Mouse (Mus musculus) liver, embryonic 16.5 days (tissue): ENCODE measurements around the gene Nop14. TPM values are rescaled to one million over a fixed set of nuclear protein-coding genes. Genes with fewer than 3 reads are reported as not detected.

ENCODE experiments used
- ATAC-seq: fragments of 200-750 bp; cut with Nextera tagmentation; 2 replicates; pipeline ENCODE4 v1.8.0; 2017; ENCODE audit warnings: low read depth, mild to moderate bottlenecking, moderate number of reproducible peaks, moderate library complexity
- H3K27ac ChIP-seq: fragments of 300-500 bp; sonication (generic); 2 replicates; pipeline ENCODE4 v1.5.1; 2014; ENCODE audit warnings: mild to moderate bottlenecking, low read length
- H3K27me3 ChIP-seq: fragments of 300-500 bp; sonication (generic); 2 replicates; pipeline ENCODE4 v1.6.1; 2014; ENCODE audit warnings: low read depth, low read length, mixed read lengths; ENCODE audit not compliant: control insufficient read depth, insufficient read depth
- H3K36me3 ChIP-seq: fragments of 300-500 bp; sonication (generic); 2 replicates; pipeline ENCODE4 v1.6.1; 2014; ENCODE audit warnings: mild to moderate bottlenecking; ENCODE audit not compliant: control insufficient read depth, insufficient read depth
- H3K4me1 ChIP-seq: fragments of 300-500 bp; sonication (generic); 2 replicates; pipeline ENCODE4 v1.6.1; 2014; ENCODE audit warnings: low read depth, low read length, mixed read lengths; ENCODE audit not compliant: control insufficient read depth
- H3K4me2 ChIP-seq: fragments of 300-500 bp; sonication (generic); 2 replicates; pipeline ENCODE4 v1.6.1; 2014; ENCODE audit warnings: low read depth, low read length, mixed read lengths
- H3K4me3 ChIP-seq: fragments of 300-500 bp; sonication (generic); 2 replicates; pipeline ENCODE4 v1.5.1; 2014; ENCODE audit warnings: low read depth, mild to moderate bottlenecking, low read length
- H3K9ac ChIP-seq: fragments of 300-500 bp; sonication (generic); 2 replicates; pipeline ENCODE4 v1.6.1; 2014; ENCODE audit warnings: low read depth, low read length
- H3K9me3 ChIP-seq: fragments of 300-500 bp; sonication (generic); replicated peaks from 2 replicates; pipeline ENCODE4 v1.6.1; 2016; ENCODE audit warnings: low read length; ENCODE audit not compliant: control insufficient read depth
- WGBS: fragments of 180-500 bp; shearing (Covaris S2); extraction: QIAGEN DNeasy Blood & Tissue Kit; methylation state at CpG from one replicate; pipeline ENCODE4 v1.1.7; 2014; ENCODE audit not compliant: insufficient replicate concordance; 5-methylcytosine and 5-hydroxymethylcytosine counted together
- polyA plus RNA-seq: library from polyadenylated mRNA; unstranded; fragments of >200 nt; fragmentation: Nextera tagmentation; extraction: Ambion mirVana; gene quantifications from 2 replicates; pipeline ENCODE4 v1.2.1, GENCODE M21; 2015

Gene Nop14
- polyA plus RNA-seq, 1 experiment from 2014 or later = 9.3 TPM

GRCm38 (mm10) chr5:34660591-34661130 is 713 bp upstream of the Nop14 start:
- H3K9ac ChIP-seq = peak overlapping the region; percentile 87
- no peaks in the 10 kb centered on the region for H3K27me3 ChIP-seq
- no peak for ATAC-seq
- H3K27ac ChIP-seq = peak overlapping the region; percentile 96
- H3K9me3 ChIP-seq = no peaks in the 10 kb centered on the region
- WGBS = under 1% methylated on average over 57 of the region's 57 CpGs
- peaks cover 5% of the 10 kb centered on the region; the same call in 1 of the 2 replicates for H3K36me3 ChIP-seq
- H3K4me2 ChIP-seq = peak overlapping the region; percentile 92
- H3K4me3 ChIP-seq = peak overlapping the region; percentile 87
- H3K4me1 ChIP-seq = peaks cover 12% of the 10 kb centered on the region

GRCm38 (mm10) chr5:34657556-34657955 is 2.4 kb downstream of the Nop14 start:
- 82% methylated on average over 8 of the region's 8 CpGs for WGBS
- Histone ChIP-seq H3K4me2 (no peak overlapping the region), H3K36me3 (peaks cover 12% of the 10 kb centered on the region), H3K9me3 (no peaks in the 10 kb centered on the region), H3K4me1 (peaks cover 17% of the 10 kb centered on the region), H3K4me3 (no peak overlapping the region), H3K27ac (no peak overlapping the region), H3K9ac (no peak overlapping the region), H3K27me3 (no peaks in the 10 kb centered on the region)
- ATAC-seq = no peak

- no peaks in the 10 kb centered on the region for H3K9me3 ChIP-seq
- 81% methylated on average over 9 of the region's 9 CpGs for WGBS
- ATAC-seq = no peak
- H3K27me3 ChIP-seq = no peaks in the 10 kb centered on the region
- peaks cover 24% of the 10 kb centered on the region for H3K36me3 ChIP-seq
- no peak overlapping the region for H3K27ac ChIP-seq
- H3K4me2 ChIP-seq = no peak overlapping the region
- no peak overlapping the region for H3K9ac ChIP-seq
- H3K4me1 ChIP-seq = peaks cover 11% of the 10 kb centered on the region
- no peak overlapping the region for H3K4me3 ChIP-seq
Observed at GRCm38 (mm10) chr5:34654881-34655280, 5.1 kb downstream of the Nop14 start.

- ATAC-seq = no peak
- 44% methylated on average over 5 of the region's 5 CpGs for WGBS
- Histone ChIP-seq H3K4me3 (no peak overlapping the region), H3K4me2 (no peak overlapping the region), H3K27me3 (no peaks in the 10 kb centered on the region), H3K9me3 (no peaks in the 10 kb centered on the region), H3K27ac (no peak overlapping the region), H3K36me3 (peaks cover 37% of the 10 kb centered on the region), H3K4me1 (peaks cover 5% of the 10 kb centered on the region), H3K9ac (no peak overlapping the region)
Observed at GRCm38 (mm10) chr5:34652961-34653360, 7.0 kb downstream of the Nop14 start.

GRCm38 (mm10) chr5:34647581-34647980 is 12.4 kb downstream of the Nop14 start:
- Histone ChIP-seq H3K36me3 (peaks cover 42% of the 10 kb centered on the region), H3K9ac (no peak overlapping the region)
- 37% methylated on average over 4 of the region's 4 CpGs for WGBS

GRCm38 (mm10) chr5:34642932-34643331 is 17.0 kb downstream of the Nop14 start:
- H3K27me3 ChIP-seq = no peaks in the 10 kb centered on the region
- H3K9ac ChIP-seq = no peak overlapping the region
- ATAC-seq = peak; percentile 61
- no peaks in the 10 kb centered on the region for H3K9me3 ChIP-seq
- no peak overlapping the region for H3K4me3 ChIP-seq
- peaks cover under 1% of the 10 kb centered on the region; the same call in 1 of the 2 replicates for H3K4me1 ChIP-seq
- H3K36me3 ChIP-seq = peaks cover 28% of the 10 kb centered on the region
- H3K27ac ChIP-seq = no peak overlapping the region
- no peak overlapping the region for H3K4me2 ChIP-seq
- 76% methylated on average over 5 of the region's 5 CpGs for WGBS

More at GRCm38 (mm10) chr5:34647581-34647980, 12.4 kb downstream of the Nop14 start:
- peak; percentile 50; the same call in 1 of the 2 replicates for ATAC-seq
- Histone ChIP-seq H3K27ac (no peak overlapping the region), H3K27me3 (no peaks in the 10 kb centered on the region), H3K9me3 (no peaks in the 10 kb centered on the region), H3K4me2 (no peak overlapping the region), H3K4me1 (no peaks in the 10 kb centered on the region), H3K4me3 (no peak overlapping the region)

GRCm38 (mm10) chr5:34641991-34642390 is 18.0 kb downstream of the Nop14 start:
- WGBS = 68% methylated on average over 3 of the region's 3 CpGs
- H3K4me2 ChIP-seq = no peak overlapping the region
- no peak for ATAC-seq
- H3K9me3 ChIP-seq = no peaks in the 10 kb centered on the region
- H3K27ac ChIP-seq = no peak overlapping the region
- H3K9ac ChIP-seq = no peak overlapping the region
- H3K36me3 ChIP-seq = peaks cover 26% of the 10 kb centered on the region
- H3K4me3 ChIP-seq = no peak overlapping the region
- peaks cover 10% of the 10 kb centered on the region for H3K4me1 ChIP-seq
- H3K27me3 ChIP-seq = no peaks in the 10 kb centered on the region

GRCm38 (mm10) chr5:34637591-34638156 is 22.3 kb downstream of the Nop14 start:
- H3K27ac ChIP-seq = peak overlapping the region; percentile 86
- peaks cover 23% of the 10 kb centered on the region for H3K36me3 ChIP-seq
- ATAC-seq = no peak
- WGBS = 63% methylated on average over 7 of the region's 7 CpGs
- peaks cover 45% of the 10 kb centered on the region for H3K4me1 ChIP-seq
- H3K4me3 ChIP-seq = peak overlapping the region; percentile 78
- H3K4me2 ChIP-seq = peak overlapping the region; percentile 98
- no peaks in the 10 kb centered on the region for H3K9me3 ChIP-seq
- peak overlapping the region; percentile 76 for H3K9ac ChIP-seq
- H3K27me3 ChIP-seq = no peaks in the 10 kb centered on the region

GRCm38 (mm10) chr5:34636481-34637287 is 23.3 kb downstream of the Nop14 start, which contains the start of gene Mfsd10:
Gene Mfsd10 (minus strand): TSS chr5:34637212.
- peak; percentile 89 for ATAC-seq
- Histone ChIP-seq H3K4me2 (peak within 1 kb of the TSS; percentile 98), H3K4me1 (peaks cover 47% of the 10 kb centered on the region), H3K4me3 (peak within 1 kb of the TSS; percentile 78), H3K36me3 (peaks cover 27% of the 10 kb centered on the region), H3K9me3 (no peaks in the 10 kb centered on the region), H3K27ac (peak within 1 kb of the TSS; percentile 86), H3K27me3 (no peaks in the 10 kb centered on the region), H3K9ac (peak within 1 kb of the TSS; percentile 76)
- under 1% methylated on average over 48 of the region's 48 CpGs for WGBS
